Mouse (Mus musculus): ENCODE measurements at regions not wholly inside any gene's neighbourhood (a gene's known extent, or its start where the extent isn't known, plus 50 kb on each side); places are given as distances from the start of the nearest gene placed in this dataset.

DNA sequence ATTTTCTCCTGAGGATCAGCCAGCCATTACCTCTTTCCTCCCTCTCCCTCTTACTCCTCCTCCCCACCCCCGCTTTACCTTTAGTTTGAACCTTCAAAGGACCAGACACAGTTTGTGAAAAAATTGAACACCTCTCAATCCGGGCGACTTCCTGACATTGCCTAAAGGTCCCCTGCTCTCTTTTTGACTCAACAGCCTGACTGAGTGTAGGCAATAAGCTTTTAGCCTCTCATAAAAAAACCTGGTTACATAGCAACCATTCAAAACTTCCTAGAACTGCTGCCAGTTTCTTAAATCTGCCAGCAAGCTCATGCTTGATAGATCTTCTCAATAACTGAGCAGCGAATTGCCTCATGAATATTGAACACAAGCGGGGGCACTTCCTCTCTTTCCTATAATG is 71.7 kb downstream of the Zfp945 start:
- Histone ChIP-seq H3K9ac (replicated peaks; ENCODE audit: low read length, poor library complexity, severe bottlenecking) (no peak overlapping the region), H3K4me3 (ENCODE audit: low read depth, low read length) (no peak overlapping the region), H3K4me2 (ENCODE audit: low read depth, low read length, poor library complexity, severe bottlenecking) (no peak overlapping the region), H3K4me1 (ENCODE audit: insufficient read depth, low read length) (no peaks in the 10 kb centered on the region), H3K36me3 (ENCODE audit: insufficient read depth, low read length) (peaks cover 7% of the 10 kb centered on the region; the same call in 1 of the 2 replicates), H3K27ac (ENCODE audit: low read depth, low read length) (no peak overlapping the region), H3K27me3 (ENCODE audit: insufficient read depth, low read length) (no peaks in the 10 kb centered on the region), H3K9me3 (ENCODE audit: low read length) (peaks cover 20% of the 10 kb centered on the region)
- DNase-seq (ENCODE audit: low spot score) (peak; percentile 11), ATAC-seq (ENCODE audit: low FRiP score) (no peak)
- no peak for TF ChIP-seq CTCF (IDR thresholded peaks at IDR 0.05)
- 70% methylated on average over 5 of the region's 5 CpGs for whole genome bisulfite sequencing

DNA sequence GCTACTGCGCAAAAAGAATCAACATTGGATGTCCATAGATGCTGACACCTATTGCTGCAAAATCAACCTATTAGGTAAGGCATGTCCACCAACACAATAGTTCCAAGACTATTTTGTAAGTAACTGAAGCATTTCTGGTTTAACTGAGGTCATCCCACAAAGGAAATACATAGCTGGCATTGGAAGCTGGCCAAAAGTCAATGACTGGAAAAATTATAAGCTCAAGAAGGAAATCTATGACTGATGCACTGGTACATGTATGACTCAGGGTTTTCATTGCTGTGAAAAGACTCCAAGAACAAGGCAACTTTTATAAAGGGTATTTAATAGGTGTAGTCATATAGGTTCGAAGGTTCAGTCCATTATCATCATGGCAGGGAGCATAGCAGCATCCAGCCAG is 82.5 kb downstream of the Zfp945 start:
- Histone ChIP-seq H3K4me1 (ENCODE audit: insufficient read depth, low read length) (no peaks in the 10 kb centered on the region), H3K27ac (ENCODE audit: low read depth, low read length) (no peak overlapping the region), H3K9me3 (ENCODE audit: low read length) (peaks cover 15% of the 10 kb centered on the region), H3K4me2 (ENCODE audit: low read depth, low read length, poor library complexity, severe bottlenecking) (no peak overlapping the region), H3K36me3 (ENCODE audit: insufficient read depth, low read length) (peaks cover 7% of the 10 kb centered on the region), H3K27me3 (ENCODE audit: insufficient read depth, low read length) (no peaks in the 10 kb centered on the region), H3K4me3 (ENCODE audit: low read depth, low read length) (no peak overlapping the region), H3K9ac (replicated peaks; ENCODE audit: low read length, poor library complexity, severe bottlenecking) (no peak overlapping the region)
- ATAC-seq (ENCODE audit: low FRiP score) (no peak), DNase-seq (ENCODE audit: low spot score) (no peak)
- no peak for TF ChIP-seq CTCF (IDR thresholded peaks at IDR 0.05)
- WGBS = 97% methylated on average over 2 of the region's 2 CpGs

DNA sequence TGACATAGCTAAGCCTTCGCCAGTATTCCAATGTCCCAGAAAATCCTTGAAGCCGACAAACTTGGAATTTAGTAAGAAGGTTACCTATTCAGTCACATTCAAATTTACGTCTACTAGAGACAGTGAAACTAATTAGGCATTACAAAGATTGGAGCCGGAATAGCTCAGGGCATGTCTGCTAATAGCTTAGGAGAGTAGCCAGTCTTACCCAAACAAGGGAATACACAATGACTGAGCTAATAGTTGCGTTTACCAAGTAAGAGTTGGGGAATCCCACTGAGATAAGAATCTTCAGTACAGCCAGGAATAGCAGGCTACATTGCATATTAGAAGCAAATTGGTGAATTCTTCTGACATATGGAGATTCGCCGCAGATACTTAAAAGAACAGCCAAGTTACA is 121.2 kb downstream of the Zfp945 start:
- no peaks in the 10 kb centered on the region for H3K36me3 ChIP-seq (ENCODE audit: insufficient read depth, low read length)
- TF ChIP-seq CTCF (IDR thresholded peaks at IDR 0.05) = no peak
- WGBS = 60% methylated on average over 7 of the region's 7 CpGs
- no peaks in the 10 kb centered on the region for H3K4me1 ChIP-seq (ENCODE audit: insufficient read depth, low read length)
- H3K4me3 ChIP-seq (ENCODE audit: low read depth, low read length) = no peak overlapping the region
- ATAC-seq (ENCODE audit: low FRiP score) (no peak), DNase-seq (ENCODE audit: low spot score) (no peak)
- H3K9ac ChIP-seq (replicated peaks; ENCODE audit: low read length, poor library complexity, severe bottlenecking) = no peak overlapping the region
- H3K27ac ChIP-seq (ENCODE audit: low read depth, low read length) = no peak overlapping the region
- no peaks in the 10 kb centered on the region for H3K27me3 ChIP-seq (ENCODE audit: insufficient read depth, low read length)
- H3K9me3 ChIP-seq (ENCODE audit: low read length) = no peaks in the 10 kb centered on the region
- H3K4me2 ChIP-seq (ENCODE audit: low read depth, low read length, poor library complexity, severe bottlenecking) = no peak overlapping the region

DNA sequence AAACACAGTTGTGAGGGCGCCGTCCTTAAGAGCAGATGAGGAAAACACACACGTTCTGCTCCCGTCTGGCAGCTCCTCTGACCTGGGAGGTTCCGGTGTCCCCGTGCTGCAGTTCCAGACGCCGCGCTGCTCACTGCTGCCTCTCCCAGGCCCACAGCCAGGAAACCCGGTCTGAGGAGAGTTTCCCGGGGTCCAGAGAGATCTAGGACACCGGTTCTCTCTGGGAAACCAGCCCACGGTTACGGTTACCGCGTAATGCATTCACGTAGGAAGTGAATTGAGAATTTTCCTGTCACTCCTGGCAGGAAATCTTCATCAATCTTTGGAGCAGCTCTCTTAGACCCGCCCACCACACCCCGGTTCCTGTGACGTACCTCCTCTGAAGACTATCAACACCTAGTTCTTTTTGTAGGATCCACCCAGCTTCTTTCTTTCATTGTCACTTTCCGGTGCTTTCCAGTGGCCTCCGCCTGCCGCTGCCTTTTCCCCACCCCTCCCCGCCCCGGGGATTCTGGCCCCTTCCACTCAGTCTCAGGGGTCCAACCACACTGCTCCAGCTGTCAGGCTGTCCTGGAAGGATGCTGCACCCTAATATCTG is 127.3 kb downstream of the Zfp945 start:
- DNase-seq (ENCODE audit: low spot score) (peak; percentile 88), ATAC-seq (ENCODE audit: low FRiP score) (peak; percentile 86)

DNA sequence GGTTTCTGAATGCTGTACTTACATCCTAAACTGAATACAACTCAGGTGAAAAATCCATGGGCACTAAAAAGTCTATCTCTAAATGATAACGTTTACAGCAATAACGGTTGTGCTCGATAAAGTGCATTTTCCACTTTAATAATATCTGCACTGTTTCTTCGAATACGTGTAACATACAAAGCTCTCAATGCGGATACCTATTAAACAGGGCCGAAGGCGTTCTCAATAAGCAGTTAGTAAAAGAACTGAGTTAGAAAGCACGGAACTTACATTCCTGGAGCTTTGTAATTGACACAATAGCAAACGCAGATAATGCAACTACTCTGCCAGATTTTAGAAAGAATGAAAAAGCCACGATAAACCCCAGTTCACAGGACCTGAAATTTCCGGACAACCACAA is 127.8 kb downstream of the Zfp945 start:
- TF ChIP-seq CTCF (IDR thresholded peaks at IDR 0.05) = no peak
- peaks cover 12% of the 10 kb centered on the region for H3K9me3 ChIP-seq (ENCODE audit: low read length)
- peak overlapping the region; percentile 65 for H3K9ac ChIP-seq (replicated peaks; ENCODE audit: low read length, poor library complexity, severe bottlenecking)
- peaks cover 6% of the 10 kb centered on the region; the same call in 1 of the 2 replicates for H3K36me3 ChIP-seq (ENCODE audit: insufficient read depth, low read length)
- H3K4me2 ChIP-seq (ENCODE audit: low read depth, low read length, poor library complexity, severe bottlenecking) = peak overlapping the region; percentile 60
- WGBS = 9% methylated on average over 12 of the region's 12 CpGs
- ATAC-seq (ENCODE audit: low FRiP score) (peak; percentile 29; the same call in 1 of the 2 replicates), DNase-seq (ENCODE audit: low spot score) (no peak)
- peak overlapping the region; percentile 80 for H3K27ac ChIP-seq (ENCODE audit: low read depth, low read length)
- H3K4me3 ChIP-seq (ENCODE audit: low read depth, low read length) = peak overlapping the region; percentile 62
- H3K27me3 ChIP-seq (ENCODE audit: insufficient read depth, low read length) = no peaks in the 10 kb centered on the region
- no peaks in the 10 kb centered on the region for H3K4me1 ChIP-seq (ENCODE audit: insufficient read depth, low read length)

More for the DNA sequence above, 127.3 kb downstream of the Zfp945 start:
- H3K4me1 ChIP-seq (ENCODE audit: insufficient read depth, low read length) = no peaks in the 10 kb centered on the region
- H3K27ac ChIP-seq (ENCODE audit: low read depth, low read length) = peak overlapping the region; percentile 80
- no peaks in the 10 kb centered on the region for H3K27me3 ChIP-seq (ENCODE audit: insufficient read depth, low read length)
- H3K9me3 ChIP-seq (ENCODE audit: low read length) = peaks cover 12% of the 10 kb centered on the region
- peak overlapping the region; percentile 62 for H3K4me3 ChIP-seq (ENCODE audit: low read depth, low read length)
- under 1% methylated on average over 25 of the region's 25 CpGs for WGBS
- peaks cover 6% of the 10 kb centered on the region; the same call in 1 of the 2 replicates for H3K36me3 ChIP-seq (ENCODE audit: insufficient read depth, low read length)
- H3K9ac ChIP-seq (replicated peaks; ENCODE audit: low read length, poor library complexity, severe bottlenecking) = peak overlapping the region; percentile 65
- peak overlapping the region; percentile 60 for H3K4me2 ChIP-seq (ENCODE audit: low read depth, low read length, poor library complexity, severe bottlenecking)
- TF ChIP-seq CTCF (IDR thresholded peaks at IDR 0.05) = peak; percentile 33

DNA sequence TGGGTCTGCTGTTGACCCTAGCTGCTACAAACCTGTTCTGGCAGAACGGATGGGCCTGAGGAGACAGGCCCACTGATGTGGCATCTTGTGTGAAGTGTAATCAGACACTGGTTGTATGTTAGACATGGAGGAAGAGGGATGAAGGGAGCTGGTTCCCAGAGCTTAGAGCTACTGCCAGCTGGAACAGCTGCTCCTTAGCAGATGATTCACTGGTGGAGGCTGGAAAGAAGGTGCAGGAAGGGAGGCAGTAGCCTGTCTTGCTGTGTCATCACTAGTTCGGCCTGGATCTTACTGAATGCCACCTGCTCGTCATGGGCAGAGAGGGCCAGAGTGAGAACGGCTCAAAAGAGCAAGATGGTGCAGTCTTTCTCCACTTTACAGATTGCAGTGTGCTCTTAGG is 130.6 kb downstream of the Zfp945 start:
- no peak overlapping the region for H3K4me2 ChIP-seq (ENCODE audit: low read depth, low read length, poor library complexity, severe bottlenecking)
- no peak overlapping the region for H3K4me3 ChIP-seq (ENCODE audit: low read depth, low read length)
- TF ChIP-seq CTCF (IDR thresholded peaks at IDR 0.05) = no peak
- H3K36me3 ChIP-seq (ENCODE audit: insufficient read depth, low read length) = peaks cover 6% of the 10 kb centered on the region; the same call in 1 of the 2 replicates
- H3K9ac ChIP-seq (replicated peaks; ENCODE audit: low read length, poor library complexity, severe bottlenecking) = no peak overlapping the region
- H3K27me3 ChIP-seq (ENCODE audit: insufficient read depth, low read length) = no peaks in the 10 kb centered on the region
- H3K4me1 ChIP-seq (ENCODE audit: insufficient read depth, low read length) = no peaks in the 10 kb centered on the region
- H3K27ac ChIP-seq (ENCODE audit: low read depth, low read length) = no peak overlapping the region
- ATAC-seq (ENCODE audit: low FRiP score) = no peak
- 100% methylated on average over 4 of the region's 4 CpGs for WGBS
- no peak for DNase-seq (ENCODE audit: low spot score)
- peaks cover 24% of the 10 kb centered on the region for H3K9me3 ChIP-seq (ENCODE audit: low read length)
